Mouse (Mus musculus): ENCODE data around the gene Zc3h7b.

GRCm38 (mm10) chr15:81785701-81786100, 40.8 kb downstream of the Zc3h7b start:
- TF ChIP-seq POLR2A (IDR thresholded peaks at IDR 0.05; ENCODE audit: low read depth, low read length) (no peak), CTCF (IDR thresholded peaks at IDR 0.05; ENCODE audit: extremely low read depth, insufficient read depth, insufficient read length, insufficient replicate concordance) (no peak)

Measured in spleen, adult 2 months (tissue).